Mouse (Mus musculus) stomach, postnatal 0 days (tissue): ENCODE data around the gene Sart1.

ENCODE experiments used
- CTCF ChIP-seq: IDR thresholded peaks from 2 replicates; pipeline ENCODE4 v1.5.1; 2016; ENCODE audit warnings: antibody characterized with exemption, low read depth, mild to moderate bottlenecking, moderate library complexity
- EP300 ChIP-seq: optimal IDR thresholded peaks from 2 replicates; pipeline ENCODE3; 2016; ENCODE audit warnings: antibody characterized with exemption

GRCm38 (mm10) chr19:5421784-5422183 is 33.3 kb upstream of the Sart1 start:
- TF ChIP-seq CTCF: no peak
- no peak for TF ChIP-seq EP300
